Mouse (Mus musculus) erythroblast, embryonic 14.5 days (primary cell): ENCODE results near the gene Map2k6.

Experiments
- GATA1 ChIP-seq: IDR thresholded peaks from 2 replicates; pipeline ENCODE4 v1.6.1; 2012; ENCODE audit warnings: low read length, inconsistent platforms, mixed read lengths
- TAL1 ChIP-seq: IDR thresholded peaks from 3 replicates; pipeline ENCODE4 v1.6.1; 2012; ENCODE audit warnings: low read length, inconsistent platforms, mixed read lengths

DNA sequence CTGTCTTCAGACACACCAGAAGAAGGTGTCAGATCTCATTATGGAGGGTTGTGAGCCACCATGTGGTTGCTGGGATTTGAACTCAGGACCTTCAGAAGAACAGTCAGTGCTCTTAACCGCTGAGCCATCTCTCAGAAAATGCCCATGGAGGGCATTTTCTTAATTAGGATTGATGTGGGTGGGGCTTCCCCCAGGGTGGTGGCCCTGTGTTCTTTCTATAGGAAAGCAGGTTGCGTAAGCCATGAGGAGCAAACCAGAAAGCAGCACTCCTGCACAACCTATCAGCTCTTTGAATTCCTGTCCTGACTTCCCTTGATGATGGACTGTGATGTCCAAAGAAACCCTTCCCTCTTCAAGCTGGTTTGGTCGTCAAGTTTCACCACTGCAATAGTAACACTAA, 39.2 kb downstream of the Map2k6 start:
- TF ChIP-seq TAL1: no peak
- TF ChIP-seq GATA1: no peak
